Mouse (Mus musculus): ENCODE results near the gene Birc5.
A peak's percentile ranks its signal among the peaks of the same experiment; 100 is the strongest.
"Not testable (repeated sequence)": the region's sequence is repeated elsewhere in the genome, so short reads cannot be mapped to it uniquely, and the experiment has no call there.

The Birc5 gene

DNA sequence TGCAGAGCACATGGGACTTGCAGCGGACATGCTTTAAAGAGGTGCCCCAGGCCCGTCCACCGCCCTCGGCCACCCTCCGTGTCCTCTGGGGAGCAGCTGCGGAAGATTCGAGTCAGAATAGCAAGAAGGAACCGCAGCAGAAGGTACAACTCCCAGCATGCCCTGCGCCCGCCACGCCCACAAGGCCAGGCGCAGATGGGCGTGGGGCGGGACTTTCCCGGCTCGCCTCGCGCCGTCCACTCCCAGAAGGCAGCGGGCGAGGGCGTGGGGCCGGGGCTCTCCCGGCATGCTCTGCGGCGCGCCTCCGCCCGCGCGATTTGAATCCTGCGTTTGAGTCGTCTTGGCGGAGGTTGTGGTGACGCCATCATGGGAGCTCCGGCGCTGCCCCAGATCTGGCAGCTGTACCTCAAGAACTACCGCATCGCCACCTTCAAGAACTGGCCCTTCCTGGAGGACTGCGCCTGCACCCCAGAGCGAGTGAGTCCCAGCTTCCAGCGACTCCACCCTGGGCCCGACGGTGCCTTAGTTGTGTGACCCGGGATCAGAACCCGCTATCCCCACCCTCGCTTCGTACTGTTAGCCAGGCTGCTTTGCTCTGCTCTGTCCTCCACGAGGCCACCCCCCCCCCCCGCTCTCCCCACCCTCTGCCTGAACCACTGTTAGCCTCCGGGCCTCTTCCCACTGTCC lies at the start of gene Birc5:
Birc5 (plus strand) TSS at position 267 of the 687 bp plus-strand sequence.
- DNase-seq, result peak; percentile 98 to 99

DNA sequence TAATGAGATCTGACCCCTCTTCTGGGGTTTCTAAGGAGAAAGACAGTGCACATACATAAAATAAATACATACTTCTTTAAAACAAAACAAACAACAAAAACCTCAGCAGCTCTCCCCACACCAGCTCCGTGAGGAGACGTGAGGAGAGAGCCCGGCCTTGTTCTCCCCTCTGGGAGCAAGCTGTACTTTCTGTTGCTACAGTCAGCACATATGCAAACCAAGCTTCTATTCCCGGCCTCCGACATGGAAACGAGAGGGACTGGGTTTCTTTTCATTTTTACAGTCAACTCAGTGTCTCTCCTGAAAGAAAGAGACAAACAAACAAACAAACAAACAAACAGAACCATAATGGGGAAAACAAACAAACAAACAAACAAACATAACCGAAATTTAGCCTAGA lies 49.0 kb upstream of the Birc5 start:
- DNase-seq, result no peak

DNA sequence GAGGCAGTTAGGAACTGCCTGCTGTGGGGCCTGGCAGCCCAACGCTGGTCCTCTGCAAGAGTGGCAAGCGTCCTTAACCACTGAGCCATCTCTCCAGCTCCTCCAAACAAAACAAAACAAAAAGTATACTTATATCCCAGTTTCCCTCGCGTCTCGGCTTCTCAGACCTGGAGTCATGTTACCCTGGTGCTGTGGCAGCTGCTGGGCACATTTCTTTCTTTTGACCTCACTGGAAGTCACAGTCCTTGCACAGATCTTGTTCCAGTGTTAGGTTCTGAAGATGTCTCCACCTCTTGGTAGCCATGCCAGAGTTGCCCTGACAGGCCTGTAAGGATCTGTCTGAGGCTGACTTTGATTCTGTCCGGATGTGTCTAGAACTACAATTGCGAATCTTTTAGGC lies 47.4 kb upstream of the Birc5 start:
- DNase-seq, result no peak

DNA sequence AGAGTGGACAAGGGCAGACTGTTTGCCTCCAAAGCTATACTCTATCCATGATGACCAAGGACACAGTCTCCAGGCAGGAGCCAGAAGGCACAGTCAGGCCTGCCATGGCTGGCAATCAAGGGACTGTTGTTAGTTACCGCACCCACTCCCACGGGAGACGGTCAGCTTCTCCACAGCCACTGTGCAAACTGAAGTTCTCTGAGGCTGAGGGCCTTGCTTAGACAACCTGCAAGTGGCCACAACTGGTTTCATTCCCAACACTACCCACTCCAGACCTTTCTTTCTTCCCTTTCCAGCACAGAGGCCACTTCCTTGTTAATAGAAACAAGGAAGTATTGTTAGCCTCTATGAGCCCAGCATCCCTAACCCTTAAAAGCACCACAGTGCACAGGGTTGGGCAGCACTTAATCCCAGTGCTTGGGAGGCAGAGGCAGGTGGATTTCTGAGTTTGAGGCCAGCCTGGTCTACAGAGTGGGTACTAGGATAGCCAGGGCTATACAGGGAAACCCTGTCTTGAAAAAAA lies 45.8 kb upstream of the Birc5 start:
- no peak for DNase-seq

DNA sequence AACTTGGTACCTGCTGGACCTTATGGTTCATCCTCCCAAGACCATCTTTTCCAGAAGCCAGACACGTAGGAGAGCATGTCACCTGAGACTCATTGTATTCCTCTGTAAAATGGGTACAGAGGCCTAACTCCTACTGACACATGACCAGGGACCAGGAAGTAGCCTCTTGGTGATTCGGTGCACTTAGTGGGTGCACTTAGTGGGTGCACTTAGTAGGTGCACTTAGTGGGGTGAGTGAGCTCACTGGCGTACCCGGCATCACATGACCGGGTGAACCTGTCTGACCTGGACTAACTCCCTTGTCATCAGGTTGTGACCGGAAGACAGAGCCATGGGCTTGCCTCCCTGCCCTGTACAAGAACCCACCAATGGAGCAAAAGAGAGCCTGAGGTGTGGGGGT lies 42.3 kb upstream of the Birc5 start:
- DNase-seq, result no peak

DNA sequence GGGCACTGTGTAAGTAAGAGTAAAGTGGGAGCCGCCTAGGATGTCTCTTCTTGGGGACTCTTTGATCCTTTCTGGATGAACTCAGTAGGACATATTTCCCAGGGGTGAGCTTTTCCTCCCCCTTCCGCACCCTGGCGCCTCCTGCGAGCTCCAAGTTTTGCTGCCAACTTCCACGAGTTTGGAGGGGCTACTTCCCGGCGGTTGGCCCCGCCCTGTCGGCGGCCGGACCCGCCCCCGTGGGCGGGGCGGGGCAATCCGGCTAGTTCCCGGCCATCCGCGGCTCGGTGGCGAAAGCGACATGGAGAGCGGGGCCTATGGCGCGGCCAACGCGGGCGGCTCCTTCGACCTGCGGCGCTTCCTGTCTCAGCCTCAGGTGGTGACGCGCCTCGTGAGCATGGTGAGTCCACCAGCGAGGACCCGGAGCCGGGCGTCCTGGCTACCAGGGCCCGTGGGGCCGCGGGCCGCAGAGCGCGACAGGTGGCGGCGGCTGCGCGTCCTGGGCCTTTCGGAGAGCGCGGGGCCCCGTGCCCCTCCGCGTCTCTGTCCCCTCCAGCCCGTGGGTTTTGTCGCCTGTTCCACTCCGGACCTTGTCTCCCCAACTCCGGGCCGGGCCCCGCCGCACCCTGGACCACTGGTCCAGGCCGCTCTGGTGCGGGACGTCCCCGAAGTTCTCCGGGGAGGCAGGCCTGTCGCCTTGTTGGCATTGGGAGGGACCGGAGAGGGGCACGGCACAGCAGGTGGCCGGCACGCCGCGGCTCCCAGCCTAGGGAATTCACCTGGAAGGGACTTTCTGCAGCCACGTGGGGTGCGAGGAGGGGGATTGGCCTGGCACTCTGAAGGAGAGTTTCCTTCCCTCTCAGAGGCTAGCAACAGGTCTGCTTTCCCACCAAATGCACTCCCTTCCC lies 39.4 kb upstream of the Birc5 start, which contains the start of the genes Gm20708 and Syngr2:
Gm20708 (plus strand) TSS at position 262 of the 905 bp plus-strand sequence.
Syngr2 (plus strand) TSS at position 262 of the 905 bp plus-strand sequence.
- peak; percentile 85 to 88 for DNase-seq

DNA sequence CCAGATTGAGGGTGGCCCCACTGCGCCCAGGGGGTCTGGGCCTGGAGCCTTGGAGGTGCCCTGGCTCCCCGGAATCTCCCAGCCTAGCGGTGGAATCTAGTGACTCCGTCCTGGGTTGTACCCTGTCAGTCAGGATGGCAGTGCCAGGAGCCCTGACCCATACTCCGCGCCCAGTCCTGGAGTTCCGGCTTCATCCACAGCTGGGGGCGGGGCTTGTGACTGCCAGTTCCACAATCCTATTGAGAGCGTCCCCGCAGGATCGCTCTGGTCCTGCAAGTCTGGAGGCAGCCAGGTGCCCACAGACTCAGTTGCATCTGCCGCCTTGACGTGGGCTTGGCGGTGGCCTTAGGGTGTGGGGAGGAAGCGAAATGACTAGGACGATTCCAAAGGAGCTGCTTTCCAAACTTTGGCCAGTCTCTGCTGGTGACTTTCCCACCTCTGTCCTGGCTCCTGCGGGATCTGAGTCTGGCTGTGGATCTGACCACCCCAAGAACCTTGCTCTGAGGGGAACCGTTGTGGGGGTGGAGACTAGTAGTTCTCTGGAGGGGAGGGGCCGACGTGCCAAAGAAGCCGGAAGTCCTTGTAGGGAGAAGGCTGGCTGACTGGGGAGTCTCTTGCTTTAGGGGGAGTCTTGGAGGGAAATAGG lies 38.5 kb upstream of the Birc5 start:
- DNase-seq, result peak; percentile 91 to 92

DNA sequence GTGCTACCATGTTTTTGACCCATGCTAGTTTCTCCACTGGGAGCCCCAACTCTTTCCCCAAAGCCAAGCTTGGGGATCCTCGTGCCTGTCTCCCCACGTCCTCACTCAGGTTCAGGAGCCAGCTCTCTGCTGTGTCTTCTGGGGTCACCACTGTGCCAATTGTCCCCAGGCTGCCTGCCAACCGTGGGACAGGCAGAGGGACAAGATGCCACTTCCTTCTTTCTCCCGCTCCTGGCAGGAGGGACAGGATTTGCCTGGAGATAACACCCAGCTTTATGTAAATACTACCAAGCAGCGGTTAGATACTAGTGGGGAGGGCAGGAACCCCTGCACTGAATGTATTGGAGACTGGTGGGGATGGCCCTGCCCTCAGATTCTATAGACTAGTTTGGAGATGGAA lies 35.2 kb upstream of the Birc5 start:
- DNase-seq, result no peak

DNA sequence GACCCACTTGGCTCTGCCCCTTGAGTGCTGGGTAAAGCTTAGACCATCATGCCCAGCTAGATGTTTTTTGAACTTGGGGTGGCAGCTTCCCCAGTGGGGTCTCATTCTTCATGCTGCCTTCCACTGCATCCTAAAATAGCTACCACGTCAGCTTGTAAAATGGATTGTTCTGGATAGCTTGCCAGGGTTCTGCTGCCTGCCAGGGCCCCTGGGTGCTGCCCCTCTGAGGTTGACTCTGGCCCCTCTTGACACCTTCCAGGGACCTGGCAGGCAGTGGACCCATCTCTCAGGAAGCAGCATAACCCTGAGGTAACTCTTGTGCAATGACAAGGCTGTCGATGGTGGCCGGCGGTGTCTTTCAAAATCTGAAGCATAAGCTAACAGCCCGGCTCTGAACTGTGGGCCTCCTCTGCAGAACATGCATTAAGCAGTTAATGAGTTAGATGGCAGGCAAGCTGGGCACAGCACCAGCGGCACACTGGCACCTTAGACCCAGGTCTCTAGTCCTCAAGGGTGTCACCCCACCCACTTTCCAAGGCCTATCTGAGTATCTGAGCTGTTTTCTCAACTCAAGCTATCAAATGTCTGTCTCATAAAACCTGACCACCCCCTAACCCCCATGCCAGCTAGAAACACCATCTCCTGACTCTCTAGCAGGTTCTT lies 34.2 kb upstream of the Birc5 start:
- DNase-seq, result no peak

DNA sequence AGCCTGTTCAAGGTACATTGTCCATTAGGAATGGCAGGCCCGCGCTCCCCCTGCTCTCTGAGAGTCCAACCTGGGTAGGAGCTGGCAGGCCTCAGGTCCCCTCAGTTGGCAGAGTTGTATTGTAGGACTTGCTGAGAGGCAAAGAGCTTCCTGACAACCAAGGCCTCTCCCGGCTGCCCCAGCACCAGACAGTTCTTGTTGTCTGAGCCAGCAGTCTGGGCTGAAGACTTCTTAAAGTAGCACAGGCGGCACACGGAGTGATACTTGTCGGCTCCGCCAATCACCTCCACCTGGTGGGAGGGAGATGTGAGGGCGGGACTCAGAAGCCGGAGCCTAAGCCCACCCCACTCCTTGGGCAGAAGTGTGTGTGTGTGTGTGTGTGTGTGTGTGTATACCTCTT lies 33.2 kb upstream of the Birc5 start:
- DNase-seq, result not testable (repeated sequence)

DNA sequence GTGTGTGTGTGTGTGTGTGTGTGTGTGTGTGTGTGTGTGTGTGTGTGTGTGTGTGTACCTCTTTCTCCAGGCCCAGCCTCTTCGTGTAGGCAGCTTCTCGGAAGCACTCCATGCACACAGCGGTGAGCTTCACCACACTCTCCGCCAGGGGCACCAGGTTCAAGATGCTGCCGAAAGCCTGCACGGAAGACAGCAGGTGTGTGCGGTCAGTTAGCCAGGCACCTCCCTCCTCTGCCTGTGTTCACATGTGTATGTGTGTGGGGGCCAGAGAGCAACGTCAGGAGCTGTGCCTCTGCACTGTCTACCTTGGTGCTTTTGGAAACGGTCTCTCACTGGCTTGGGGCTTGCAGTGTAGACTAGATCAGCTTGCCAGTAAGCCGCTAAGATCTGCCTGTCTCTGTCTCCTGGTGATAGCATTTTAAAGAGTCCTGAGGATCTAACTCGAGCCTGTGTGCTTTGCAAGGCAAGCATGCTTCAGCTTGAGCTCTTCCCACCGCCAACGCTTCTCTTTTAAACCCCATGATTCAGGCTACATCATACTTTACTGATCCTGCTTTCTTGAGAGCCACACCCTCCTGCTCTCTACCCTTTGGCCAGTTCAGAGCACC lies 32.6 kb upstream of the Birc5 start:
- no peak for DNase-seq

DNA sequence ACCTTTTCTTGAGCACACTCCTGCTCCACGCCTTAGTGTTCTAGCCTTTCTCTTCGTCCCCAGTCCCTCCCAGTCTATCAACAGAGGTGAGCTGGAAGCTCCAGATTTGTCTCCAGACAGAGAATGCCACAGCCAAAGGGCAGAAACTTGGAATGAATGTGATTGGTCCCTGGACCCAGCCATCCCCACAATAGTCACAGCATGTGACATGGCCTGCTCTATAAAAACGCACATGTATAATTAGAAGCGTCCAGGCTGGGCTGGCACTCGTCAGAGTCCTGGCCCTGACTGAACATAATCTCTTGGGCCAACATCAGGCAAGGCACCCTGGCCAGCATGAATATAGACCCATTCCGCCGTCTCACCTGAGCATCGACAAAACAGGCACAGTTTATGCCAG lies 30.0 kb upstream of the Birc5 start:
- no peak for DNase-seq

DNA sequence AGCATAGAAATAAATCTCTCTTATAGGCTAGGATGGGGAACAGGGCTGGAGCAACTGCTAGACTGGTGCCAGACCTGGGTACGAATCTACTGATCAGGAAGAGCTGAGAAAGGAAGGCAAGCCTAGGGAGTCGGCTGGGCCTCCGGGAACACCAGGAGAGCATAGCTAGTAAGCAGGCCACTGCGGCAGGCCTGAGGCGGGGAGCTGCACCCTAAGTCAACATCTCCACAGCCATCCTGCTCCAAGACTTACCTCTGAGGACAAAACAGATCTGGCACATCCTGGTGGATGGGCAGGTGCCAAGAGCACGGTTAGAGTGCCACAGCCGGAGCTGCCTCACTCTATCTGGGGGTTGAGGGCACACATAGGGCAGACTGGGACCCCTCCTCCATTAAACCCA lies 28.9 kb upstream of the Birc5 start:
- no peak for DNase-seq

DNA sequence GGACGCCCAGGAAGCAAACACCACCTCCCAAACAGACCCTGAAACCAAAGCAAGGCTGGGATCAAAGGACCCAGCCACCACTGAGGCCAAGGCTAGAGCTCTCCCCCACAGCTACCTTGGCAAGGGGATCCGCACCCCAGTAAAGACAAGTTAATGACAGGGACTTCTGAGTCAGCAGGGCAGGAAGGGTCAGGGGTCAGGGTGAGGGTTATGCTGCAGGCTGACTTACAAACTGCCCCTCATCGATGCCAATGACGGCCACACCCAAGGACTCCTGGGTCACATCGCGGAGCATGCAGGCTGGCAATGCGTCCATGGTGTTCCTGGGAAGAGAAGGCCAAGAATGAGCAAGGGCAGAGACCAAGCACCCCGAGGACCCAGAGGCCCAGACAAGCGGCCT lies 27.2 kb upstream of the Birc5 start:
- peak in 1 of 2 experiments; percentile 5 for DNase-seq

DNA sequence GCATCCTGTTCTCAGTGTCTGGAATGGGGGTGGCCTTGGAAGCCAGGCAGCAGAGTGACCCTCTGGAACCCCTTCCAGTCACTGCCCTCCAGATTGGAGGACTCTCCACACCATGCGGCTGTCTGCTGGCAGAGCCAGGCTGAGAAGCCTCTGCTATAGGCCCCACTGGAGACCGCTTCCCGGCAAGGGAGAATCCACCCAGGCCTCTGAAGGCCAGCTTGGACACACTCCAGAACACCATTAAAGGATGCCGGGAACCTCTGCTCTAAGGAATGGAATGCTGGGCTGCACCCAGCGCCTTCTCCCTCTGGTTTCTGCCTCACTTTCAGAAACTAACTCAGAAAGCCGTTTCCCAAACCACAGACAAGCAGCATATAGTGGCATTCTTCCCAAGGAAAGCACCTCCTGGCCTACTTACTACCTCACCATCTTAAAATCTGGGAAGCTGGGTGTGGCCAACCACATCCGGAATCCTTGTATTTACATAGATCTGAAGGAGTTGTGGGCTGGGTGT lies 26.3 kb upstream of the Birc5 start:
- peak; percentile 48 to 65 for DNase-seq

DNA sequence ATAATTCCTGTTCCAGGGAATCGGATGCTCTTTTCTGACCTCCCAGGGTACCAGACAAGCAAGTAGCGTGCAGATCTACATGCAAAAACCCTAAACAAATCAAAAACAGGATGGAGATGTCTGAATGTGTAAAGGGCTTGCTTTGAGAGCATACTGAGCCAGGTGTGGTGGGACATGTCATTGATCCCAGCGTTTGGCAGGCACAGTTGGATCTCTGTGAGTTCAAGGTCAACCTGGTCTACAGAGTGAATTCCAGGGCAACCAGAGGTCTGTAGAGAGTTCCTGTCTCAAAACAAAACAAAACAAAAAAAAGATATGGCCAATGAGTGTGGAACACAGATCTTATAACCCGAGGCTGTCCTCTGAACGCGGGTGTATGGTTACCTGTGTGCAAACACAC lies 25.6 kb upstream of the Birc5 start:
- peak in 1 of 2 experiments; percentile 3 for DNase-seq

DNA sequence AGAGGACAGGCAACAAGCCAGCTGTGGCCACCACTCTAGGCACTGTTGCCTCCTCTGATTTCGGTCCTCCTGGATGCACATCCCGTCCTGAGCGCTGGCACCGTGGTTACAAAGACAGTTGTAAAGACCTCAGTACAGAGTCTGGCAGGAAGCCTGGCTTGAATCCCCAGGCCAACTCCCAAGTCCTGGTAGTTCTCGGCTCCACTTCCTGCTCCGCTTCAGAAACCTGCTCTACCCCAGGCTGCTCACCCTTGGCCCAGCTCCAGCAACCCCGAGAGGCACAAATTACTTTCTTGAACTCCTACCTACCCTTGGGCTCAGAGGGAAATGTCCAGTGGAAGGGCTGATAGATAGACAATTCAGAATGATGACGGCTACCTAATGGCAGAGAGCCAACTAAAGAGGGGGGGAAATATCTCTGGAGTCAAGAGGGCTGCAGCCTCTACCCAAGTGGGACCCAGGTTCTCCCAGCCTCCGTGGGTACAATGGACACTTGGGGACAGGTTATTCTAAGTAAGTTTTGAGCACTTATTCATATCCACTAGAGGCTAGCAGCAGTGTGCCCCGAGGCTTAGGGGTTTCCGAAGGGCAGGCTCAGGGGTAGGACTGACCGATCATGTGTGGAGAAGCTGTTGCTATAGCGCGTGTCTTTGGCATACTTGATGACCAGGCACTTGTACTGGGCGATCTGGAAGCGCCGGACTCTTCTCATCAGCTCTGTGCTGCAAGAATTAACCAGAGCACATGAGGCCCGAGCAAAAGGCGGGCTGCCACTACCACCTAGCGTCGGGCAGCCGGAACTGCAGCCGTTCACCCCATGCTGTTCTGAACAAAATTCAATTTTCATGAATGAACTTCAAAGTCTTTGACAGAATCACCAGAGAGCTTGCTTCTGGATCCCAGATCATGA lies 24.7 kb upstream of the Birc5 start:
- peak; percentile 86 to 89 for DNase-seq

DNA sequence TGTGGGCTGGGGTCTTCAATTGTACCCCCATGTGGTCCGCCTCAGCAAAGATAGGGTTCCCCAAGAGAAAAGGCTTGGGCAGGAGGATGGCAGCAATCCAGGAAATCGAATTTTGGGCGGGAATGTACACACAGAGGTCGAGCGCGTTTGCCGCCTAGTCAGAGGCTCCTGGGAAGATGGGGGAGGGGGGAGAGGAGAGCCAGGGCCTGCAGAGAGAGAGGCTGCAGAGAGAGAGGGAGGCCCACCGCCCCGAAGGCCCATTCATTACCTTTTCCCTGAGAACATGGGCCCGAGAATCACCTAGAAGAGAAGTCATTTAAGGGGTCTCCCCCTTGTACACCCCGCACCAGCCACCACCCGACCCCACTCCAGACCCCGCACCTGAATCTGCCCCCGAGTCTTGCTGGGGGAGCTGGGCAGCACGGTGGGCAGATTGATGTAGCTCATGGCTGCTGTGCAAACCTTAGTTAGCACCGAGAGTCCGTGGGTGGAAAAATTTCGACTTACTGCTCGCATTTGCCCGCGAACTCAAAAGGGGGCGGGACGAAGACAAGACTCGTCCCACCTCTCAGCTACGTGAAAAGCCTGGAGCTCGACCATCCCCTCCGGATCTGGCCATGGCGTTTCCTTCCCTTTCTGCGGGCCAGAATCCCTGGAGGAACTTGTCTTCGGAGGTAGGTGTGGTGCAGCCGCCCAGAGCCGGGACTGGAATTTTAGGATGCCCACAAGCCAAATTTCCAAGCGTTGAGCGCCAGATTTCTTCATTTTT lies 23.5 kb upstream of the Birc5 start, which contains the start of the genes Afmid and Tk1:
Afmid (plus strand) TSS at position 592 of the 769 bp plus-strand sequence.
Tk1 (minus strand) TSS at position 760 of the 769 bp plus-strand sequence.
- DNase-seq, result peak; percentile 86 to 88

DNA sequence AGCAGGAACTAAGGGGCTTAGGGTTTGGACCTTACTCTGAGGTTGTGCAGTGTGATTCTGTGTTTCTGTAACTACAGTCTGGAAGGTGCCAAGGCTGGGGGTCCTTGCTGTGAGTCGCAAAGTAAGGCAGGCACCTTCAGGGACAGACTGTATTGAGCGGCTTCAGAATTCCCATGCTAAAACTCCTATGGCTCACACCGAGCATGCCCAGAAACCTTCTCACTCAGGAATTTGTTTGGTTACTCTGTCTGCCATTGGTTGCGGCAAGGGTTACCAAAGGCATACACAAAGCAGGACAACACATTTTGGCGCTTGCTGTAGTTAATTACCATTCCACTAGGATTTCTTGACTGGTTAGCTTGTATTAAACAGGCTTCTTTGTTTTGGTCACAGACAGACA lies 22.9 kb upstream of the Birc5 start:
- no peak for DNase-seq

DNA sequence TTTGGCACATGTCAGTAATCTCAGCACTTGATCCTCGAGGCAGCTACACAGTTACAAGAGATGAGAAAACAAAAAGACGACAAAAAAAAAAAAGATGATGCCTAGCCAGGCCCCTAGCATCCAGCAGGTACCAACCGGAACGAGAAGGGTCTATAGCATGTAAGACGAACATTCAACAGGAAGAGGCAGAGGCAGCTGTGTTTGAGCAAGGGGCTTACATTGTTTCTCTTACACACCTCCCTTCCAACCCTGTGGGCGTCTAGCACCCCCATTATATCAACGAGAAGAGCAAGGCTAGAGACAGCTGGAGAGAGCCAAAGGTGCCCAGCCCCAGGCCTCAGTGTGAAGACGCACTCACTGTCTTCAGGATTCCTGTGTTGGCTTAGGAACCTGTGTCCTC lies 22.1 kb upstream of the Birc5 start:
- no peak for DNase-seq
